Mouse (Mus musculus): ENCODE data around the gene Nxf2. TPM values are rescaled to one million over a fixed set of nuclear protein-coding genes. Genes with fewer than 3 reads are reported as not detected.
A peak's percentile ranks its signal among the peaks of the same experiment; 100 is the strongest.

Gene Nxf2
- total and polyA plus RNA-seq, 3 experiments, result not detected

DNA sequence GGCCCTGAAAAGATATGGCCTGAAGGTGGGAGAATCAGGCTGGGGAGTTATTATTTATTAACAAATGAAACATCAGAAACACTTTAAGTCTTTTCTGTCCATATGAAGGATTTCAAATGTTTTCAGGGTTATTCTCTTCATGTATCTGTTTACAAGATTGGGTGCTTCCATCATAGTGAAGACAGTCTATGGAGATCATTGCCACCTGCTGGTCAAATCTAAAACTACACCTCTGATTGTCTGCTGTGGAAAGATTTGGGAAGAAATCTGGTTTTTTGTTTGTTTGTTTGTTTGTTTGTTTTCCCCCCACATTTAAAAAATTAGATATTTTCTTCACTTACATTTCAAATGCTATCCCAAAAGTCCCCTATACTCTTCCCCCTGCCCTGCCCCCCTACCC, 39.5 kb downstream of the Nxf2 start:
- Histone ChIP-seq H3K4me2 (ENCODE audit: insufficient read depth, low read depth, poor library complexity, severe bottlenecking) (no peak overlapping the region), H3K4me1 (ENCODE audit: control insufficient read depth in 1 of 2, insufficient read depth in 2 of 2) (no peaks in the 10 kb centered on the region), H3K79me2 (replicated peaks; ENCODE audit: control insufficient read depth, extremely low read depth, insufficient read depth, poor library complexity, severe bottlenecking) (no peaks in the 10 kb centered on the region), H3K36me3 (replicated peaks in 1 of 2; ENCODE audit: control insufficient read depth in 1 of 2, insufficient read depth in 1 of 2, low read length in 1 of 2) (no peaks in the 10 kb centered on the region), H3K4me3 (replicated peaks in 1 of 3; ENCODE audit: low read depth in 2 of 3, low read length in 2 of 3, poor library complexity in 1 of 3) (no peak overlapping the region), H3K9me3 (replicated peaks; ENCODE audit: low read length) (no peaks in the 10 kb centered on the region), H3K27me3 (replicated peaks) (no peaks in the 10 kb centered on the region), H3K27ac (ENCODE audit: insufficient read depth, low read depth) (no peak overlapping the region), H3K9ac (ENCODE audit: insufficient read depth, low read depth) (no peak overlapping the region)
- dilution Hi-C loops (cut with MboI; ENCODE audit: extremely low pct_ligation_motif_present, extremely low pct_unique_long_range_greater_than_20kb, low sequenced_read_pairs) (no loop called here), in situ Hi-C loops (cut with MboI; ENCODE audit: low pct_ligation_motif_present, low pct_unique_long_range_greater_than_20kb, low sequenced_read_pairs) (loop anchor here (10.0 kb wide), 1 partner anchor 200 kb away; no protein-coding TSS in a partner anchor)
- TF ChIP-seq MXI1 (IDR thresholded peaks at IDR 0.05; ENCODE audit: low read depth, low read length) (no peak), SMC3 (IDR thresholded peaks at IDR 0.05; ENCODE audit: low read depth, low read length) (peak; percentile 48), MAFK (IDR thresholded peaks at IDR 0.05; ENCODE audit: insufficient replicate concordance, low read length) (no peak), ELF1 (IDR thresholded peaks at IDR 0.05; ENCODE audit: low read depth, low read length) (no peak), MEF2A (IDR thresholded peaks at IDR 0.05; ENCODE audit: borderline replicate concordance, low read depth, low read length) (no peak), RAD21 (IDR thresholded peaks at IDR 0.05; ENCODE audit: low read depth, low read length) (peak; percentile 44), CTCF (conservative IDR thresholded peaks at IDR 0.05 in 1 of 2, IDR thresholded peaks at IDR 0.05 in 1 of 2; ENCODE audit: low read depth in 2 of 2, low read length in 2 of 2) (peak; percentile 23 to 54; a peak in 3 of 4 replicates)
- peak; percentile 22 for DNase-seq (ENCODE audit: extremely low read depth)

DNA sequence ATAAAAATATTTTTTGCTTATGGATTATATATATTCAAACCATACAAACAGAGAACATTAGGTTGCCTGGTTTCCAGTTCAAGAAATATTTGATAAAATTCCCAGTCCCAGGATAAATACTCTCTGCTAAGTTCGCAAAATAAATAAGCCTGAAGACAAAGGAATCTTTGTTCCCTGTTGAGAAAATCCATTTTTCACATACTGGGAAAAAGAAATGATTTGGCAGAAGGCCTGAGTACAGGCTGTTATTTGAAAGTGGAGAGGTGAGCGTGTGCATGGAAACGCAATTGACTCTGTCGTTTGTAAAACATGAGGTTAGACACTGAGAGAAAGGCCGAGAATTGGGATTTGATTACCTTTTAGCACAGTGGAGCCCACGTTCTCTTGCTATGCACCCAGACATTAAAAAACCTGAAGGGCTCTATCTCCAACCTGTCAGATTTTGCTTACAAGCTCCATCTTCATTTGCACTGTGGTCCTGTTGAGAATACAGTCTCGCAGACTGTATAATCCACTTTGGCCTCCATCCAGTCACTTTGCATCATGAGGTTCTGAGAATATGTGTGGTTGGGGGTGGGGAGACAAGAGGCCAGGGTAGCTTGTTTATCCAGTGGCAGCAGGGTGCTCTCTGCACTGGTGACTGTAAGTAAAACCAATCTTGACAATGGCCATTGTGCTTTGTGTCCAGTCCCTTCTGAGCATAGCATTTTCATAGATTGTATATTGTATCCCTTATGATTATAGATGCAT, 40.7 kb downstream of the Nxf2 start:
- Histone ChIP-seq H3K27ac (ENCODE audit: insufficient read depth, low read depth) (no peak overlapping the region), H3K9ac (ENCODE audit: insufficient read depth, low read depth) (no peak overlapping the region), H3K79me2 (replicated peaks; ENCODE audit: control insufficient read depth, extremely low read depth, insufficient read depth, poor library complexity, severe bottlenecking) (no peaks in the 10 kb centered on the region), H3K27me3 (replicated peaks) (no peaks in the 10 kb centered on the region), H3K9me3 (replicated peaks; ENCODE audit: low read length) (no peaks in the 10 kb centered on the region), H3K4me3 (replicated peaks in 1 of 3; ENCODE audit: low read depth in 2 of 3, low read length in 2 of 3, poor library complexity in 1 of 3) (no peak overlapping the region), H3K36me3 (replicated peaks in 1 of 2; ENCODE audit: control insufficient read depth in 1 of 2, insufficient read depth in 1 of 2, low read length in 1 of 2) (no peaks in the 10 kb centered on the region), H3K4me2 (ENCODE audit: insufficient read depth, low read depth, poor library complexity, severe bottlenecking) (no peak overlapping the region), H3K4me1 (ENCODE audit: control insufficient read depth in 1 of 2, insufficient read depth in 2 of 2) (no peaks in the 10 kb centered on the region)
- dilution Hi-C loops (cut with MboI; ENCODE audit: extremely low pct_ligation_motif_present, extremely low pct_unique_long_range_greater_than_20kb, low sequenced_read_pairs) (no loop called here), in situ Hi-C loops (cut with MboI; ENCODE audit: low pct_ligation_motif_present, low pct_unique_long_range_greater_than_20kb, low sequenced_read_pairs) (loop anchor here (10.0 to 25.0 kb wide), 2 partner anchors 199 to 287 kb away; no protein-coding TSS in a partner anchor)
- no peak for DNase-seq (ENCODE audit: extremely low read depth)
- TF ChIP-seq ZNF384 (IDR thresholded peaks at IDR 0.05; ENCODE audit: low read depth, low read length) (no peak), UBTF (IDR thresholded peaks at IDR 0.05; ENCODE audit: low read depth, low read length) (no peak), MAFK (IDR thresholded peaks at IDR 0.05; ENCODE audit: insufficient replicate concordance, low read length) (no peak), USF1 (IDR thresholded peaks at IDR 0.05; ENCODE audit: low read depth, low read length) (no peak), JUND (conservative IDR thresholded peaks at IDR 0.05; ENCODE audit: low read depth, low read length) (no peak), E2F4 (IDR thresholded peaks at IDR 0.05; ENCODE audit: insufficient replicate concordance, low read depth, low read length) (no peak), EP300 (IDR thresholded peaks at IDR 0.05; ENCODE audit: low read length) (no peak), NRF1 (IDR thresholded peaks at IDR 0.05; ENCODE audit: low read depth, low read length) (no peak), NELFE (IDR thresholded peaks at IDR 0.05; ENCODE audit: low read depth, low read length) (no peak), CHD2 (IDR thresholded peaks at IDR 0.05; ENCODE audit: low read length) (no peak), KAT2A (IDR thresholded peaks at IDR 0.05; ENCODE audit: insufficient replicate concordance, low read length) (no peak), IRF4 (IDR thresholded peaks at IDR 0.05; ENCODE audit: low read depth, low read length) (no peak), JUN (IDR thresholded peaks at IDR 0.05; ENCODE audit: insufficient read depth, low read depth, low read length) (no peak), GABPA (IDR thresholded peaks at IDR 0.05; ENCODE audit: insufficient replicate concordance, low read depth, low read length) (no peak), ZC3H11A (IDR thresholded peaks at IDR 0.05; ENCODE audit: low read depth, low read length) (no peak), ELF1 (IDR thresholded peaks at IDR 0.05; ENCODE audit: low read depth, low read length) (no peak), USF2 (conservative IDR thresholded peaks at IDR 0.05; ENCODE audit: low read depth, low read length) (no peak)
